Mouse (Mus musculus) hindlimb bud, embryonic 11.5 days (tissue): ENCODE measurements around the gene Cmah.

ENCODE experiments used
- DNase-seq: peaks from one replicate; pipeline ENCODE4 v3.0.0-alpha.2; 2012; ENCODE audit warnings: low read depth, low spot score; ENCODE audit errors: extremely low spot score

Cmah gene

DNA sequence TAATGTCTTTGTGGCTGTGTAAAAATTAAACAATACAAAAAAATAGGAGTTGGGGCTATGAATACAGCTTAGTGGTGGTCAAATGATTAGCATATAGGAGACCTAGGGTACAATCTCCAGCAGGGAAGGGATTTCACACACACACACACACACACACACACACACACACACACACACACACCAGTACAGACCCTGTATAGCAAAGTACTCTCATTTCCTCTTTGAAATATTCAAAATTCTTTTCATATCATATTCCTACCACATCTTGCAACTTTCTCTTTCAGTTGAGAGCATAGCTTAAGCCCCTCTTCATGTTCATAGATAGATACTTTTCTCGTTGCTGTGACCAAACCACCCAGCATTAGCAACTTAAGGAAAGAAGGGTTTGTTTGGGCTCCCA, 181.7 kb downstream of the Cmah start:
- DNase-seq = no peak

DNA sequence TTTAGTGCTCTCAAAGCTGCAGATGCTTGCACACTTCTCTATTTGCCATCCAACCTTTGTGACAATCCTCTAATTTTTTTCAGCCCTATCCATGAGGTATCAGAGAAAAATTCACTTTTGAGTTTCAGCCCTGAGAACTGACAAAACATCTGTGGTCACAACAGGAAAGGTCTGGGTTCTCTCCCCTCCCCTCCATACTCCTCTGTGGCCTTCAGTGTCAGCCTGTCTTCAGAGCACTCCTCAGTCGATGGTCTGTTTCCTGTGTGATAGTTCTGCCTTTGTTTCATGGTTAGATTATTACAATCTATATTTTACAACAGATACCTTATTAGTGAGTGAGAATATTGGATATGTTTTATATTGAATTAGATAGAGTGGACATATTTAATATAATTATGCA, 184.2 kb downstream of the Cmah start:
- DNase-seq = no peak

- no peak for DNase-seq
Measured at GRCm38 (mm10) chr13:24511932-24512520, 184.8 kb downstream of the Cmah start.

- no peak for DNase-seq
Measured at GRCm38 (mm10) chr13:24513717-24514116, 186.5 kb downstream of the Cmah start.

DNA sequence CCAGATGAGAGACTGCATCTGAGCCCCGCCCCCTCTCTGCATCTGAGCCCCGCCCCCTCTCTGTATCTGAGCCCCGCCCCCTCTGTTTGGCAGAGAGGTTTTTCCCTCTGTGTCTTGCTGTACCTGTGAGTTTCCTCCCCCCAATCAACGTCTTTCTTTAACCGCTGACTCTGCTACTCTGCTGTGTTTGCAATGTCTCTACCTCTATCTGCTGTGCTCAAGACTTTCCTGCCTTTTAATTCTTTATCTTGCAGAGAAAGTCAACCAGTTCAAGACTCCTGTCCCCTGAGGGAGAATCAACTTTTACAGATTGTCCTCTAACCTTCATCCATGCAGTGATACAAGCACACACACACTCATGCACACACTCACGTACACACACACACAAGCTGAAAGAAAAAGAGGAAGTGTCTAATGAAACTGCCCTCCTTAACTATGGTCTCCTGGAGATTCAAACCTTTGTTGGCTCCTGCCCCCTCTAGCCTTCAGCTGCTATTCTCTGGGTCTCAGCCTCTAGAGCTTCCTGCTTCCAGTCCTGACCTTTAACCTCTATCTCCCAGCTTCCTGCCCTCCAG, 188.0 kb downstream of the Cmah start:
- DNase-seq = no peak

GRCm38 (mm10) chr13:24517757-24518156, 190.6 kb downstream of the Cmah start:
- DNase-seq = no peak

- peak; percentile 14 for DNase-seq
Measured at GRCm38 (mm10) chr13:24518887-24519286, 191.7 kb downstream of the Cmah start.

GRCm38 (mm10) chr13:24519976-24520647, 192.9 kb downstream of the Cmah start:
- DNase-seq = no peak

DNA sequence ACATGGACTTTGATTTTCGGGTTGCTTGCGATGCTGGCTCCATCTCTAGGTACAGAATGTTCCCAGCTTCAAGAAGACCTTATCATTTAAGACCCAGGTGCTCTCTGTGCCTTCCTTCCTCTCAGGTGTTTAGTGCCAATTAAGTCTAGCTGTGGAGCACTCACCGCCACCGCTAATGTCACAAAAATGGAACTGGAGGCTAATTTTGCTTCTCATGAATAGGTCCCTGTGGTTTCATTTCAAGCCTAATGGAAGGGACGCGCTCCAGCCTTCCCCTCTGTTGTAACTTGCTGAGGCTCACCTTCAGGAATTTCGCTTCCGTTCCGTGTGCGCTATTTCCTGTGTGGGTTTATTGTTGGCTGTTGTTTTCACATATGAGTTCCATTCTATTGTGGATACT, 193.6 kb downstream of the Cmah start:
- no peak for DNase-seq

DNA sequence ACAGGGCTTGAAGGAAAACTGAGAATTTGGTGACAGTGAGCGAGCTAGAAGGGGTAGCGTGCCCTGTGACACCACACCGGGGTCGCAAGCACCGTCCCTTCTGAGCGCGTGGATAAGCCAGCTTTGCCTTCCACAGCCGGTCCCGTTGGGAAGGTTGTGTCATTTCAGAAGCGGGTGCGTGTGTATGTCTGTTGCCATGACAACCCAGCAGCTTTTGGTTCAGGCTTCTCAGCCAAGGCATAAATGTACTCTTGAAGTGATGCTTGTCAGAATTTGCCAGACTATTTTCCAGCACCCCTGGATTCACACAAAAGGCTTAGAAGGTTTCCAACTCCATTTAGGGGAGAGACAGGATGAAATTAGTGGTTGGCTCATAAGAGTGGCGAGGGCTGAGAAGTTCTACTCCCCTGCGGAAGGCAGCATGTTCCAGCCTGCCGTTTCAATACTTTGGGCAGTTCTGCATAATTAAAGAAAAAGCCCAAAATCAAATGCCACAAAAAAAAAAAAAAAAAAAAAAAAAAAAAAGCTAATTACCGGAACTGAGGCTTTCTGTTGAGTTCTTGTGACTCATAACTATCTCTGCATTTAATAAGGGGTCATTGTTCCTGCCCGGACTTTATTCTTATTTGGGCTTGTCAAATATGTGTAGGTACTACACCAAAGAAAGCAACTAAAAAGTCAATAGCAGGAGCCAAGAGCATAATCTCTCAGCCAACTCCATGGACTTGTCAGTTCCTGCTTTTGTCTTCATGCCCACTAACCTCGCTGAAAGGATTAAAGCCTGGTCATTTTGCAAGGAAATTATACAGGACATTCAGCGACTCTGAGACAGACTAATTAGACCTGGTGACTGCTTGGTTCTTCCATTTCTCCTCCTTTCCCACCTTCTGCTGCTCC, 194.5 kb downstream of the Cmah start:
- no peak for DNase-seq

- no peak for DNase-seq
Measured at GRCm38 (mm10) chr13:24522343-24522837, 195.2 kb downstream of the Cmah start.

DNA sequence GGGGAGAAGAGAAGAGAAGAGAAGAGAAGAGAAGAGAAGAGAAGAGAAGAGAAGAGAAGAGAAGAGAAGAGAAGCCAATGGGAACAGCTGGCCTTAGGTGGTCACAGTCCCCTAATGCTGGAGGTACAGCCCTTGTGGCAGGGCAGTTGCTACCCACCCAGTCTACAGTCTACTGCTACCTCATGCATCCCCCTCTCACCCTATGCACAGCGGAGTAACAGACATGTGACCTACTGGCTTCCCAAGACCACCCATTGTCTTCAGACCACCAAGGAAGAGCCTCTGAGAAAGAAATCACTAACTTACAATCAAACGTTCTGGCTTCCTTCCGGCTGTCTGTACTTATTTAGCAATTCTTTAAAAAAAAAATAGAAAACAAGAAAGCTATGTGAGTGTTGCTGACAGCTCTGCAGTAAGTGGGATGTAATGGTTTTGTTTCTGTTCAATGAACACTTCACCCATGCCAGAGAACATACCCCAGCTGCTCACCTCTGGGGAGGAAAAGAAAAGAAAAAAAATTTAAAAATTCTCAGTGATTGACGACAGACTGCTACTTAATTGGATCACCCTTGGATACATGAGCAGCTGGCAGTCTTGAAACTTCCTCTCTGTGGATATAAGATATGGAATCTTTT, 196.5 kb downstream of the Cmah start:
- no peak for DNase-seq

GRCm38 (mm10) chr13:24524468-24524867, 197.3 kb downstream of the Cmah start:
- no peak for DNase-seq

- no peak for DNase-seq
Measured at GRCm38 (mm10) chr13:24525551-24525950, 198.3 kb downstream of the Cmah start.

DNA sequence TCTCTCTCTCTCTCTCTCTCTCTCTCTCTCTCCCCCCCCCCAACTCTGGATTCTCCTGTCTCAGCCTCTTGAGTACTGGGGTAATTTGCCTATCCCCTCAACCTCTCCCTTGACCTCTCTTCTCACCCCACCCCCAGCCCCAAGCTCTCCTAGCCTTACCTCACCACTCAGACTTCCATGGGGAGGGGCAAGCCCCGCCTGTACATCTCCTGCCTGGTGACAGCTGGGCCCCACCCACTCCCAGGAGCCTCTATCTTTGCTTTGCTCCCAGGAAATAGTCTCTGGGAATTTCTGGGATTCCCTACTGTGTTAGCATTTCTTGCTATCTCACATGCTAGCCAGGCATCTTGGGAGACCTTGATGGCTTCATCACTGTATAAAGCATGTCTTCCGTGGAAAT, 199.7 kb downstream of the Cmah start:
- DNase-seq = no peak
